Mouse (Mus musculus) lung, postnatal 0 days (tissue): ENCODE results near the gene 2310057N15Rik. TPM values are rescaled to one million over a fixed set of nuclear protein-coding genes. Genes with fewer than 3 reads are reported as not detected.

Experiments
- ATAC-seq: fragments of 200-750 bp; cut with Nextera tagmentation; 2 replicates; pipeline ENCODE4 v1.8.0; 2017; ENCODE audit warnings: moderate library complexity
- DNase-seq: peaks from one replicate; pipeline ENCODE4 v3.0.0-alpha.2; 2016; ENCODE audit warnings: low spot score
- H3K27ac ChIP-seq: fragments of 300-500 bp; sonication (generic); 2 replicates; pipeline ENCODE4 v1.5.1; 2014; ENCODE audit warnings: antibody characterized with exemption, mild to moderate bottlenecking, low read length, mixed read lengths
- H3K27me3 ChIP-seq: fragments of 300-500 bp; sonication (generic); replicated peaks from 2 replicates; pipeline ENCODE4 v1.6.1; 2014; ENCODE audit warnings: low read length, mixed read lengths; ENCODE audit not compliant: insufficient read depth
- H3K36me3 ChIP-seq: fragments of 300-500 bp; sonication (generic); 2 replicates; pipeline ENCODE4 v1.6.1; 2014; ENCODE audit warnings: low read length, mixed read lengths; ENCODE audit not compliant: insufficient read depth
- H3K4me1 ChIP-seq: fragments of 300-500 bp; sonication (generic); 2 replicates; pipeline ENCODE4 v1.6.1; 2014; ENCODE audit warnings: antibody characterized with exemption, low read depth, low read length, mixed read lengths; ENCODE audit not compliant: insufficient read depth
- H3K4me2 ChIP-seq: fragments of 300-500 bp; sonication (generic); replicated peaks from 2 replicates; pipeline ENCODE4 v1.6.1; 2014; ENCODE audit warnings: low read depth, mild to moderate bottlenecking, low read length, moderate library complexity, mixed read lengths
- H3K4me3 ChIP-seq: fragments of 300-500 bp; sonication (generic); 2 replicates; pipeline ENCODE4 v1.5.1; 2014; ENCODE audit warnings: low read depth, low read length
- H3K9ac ChIP-seq: fragments of 300-500 bp; sonication (generic); replicated peaks from 2 replicates; pipeline ENCODE4 v1.6.1; 2014; ENCODE audit warnings: low read depth, mild to moderate bottlenecking
- H3K9me3 ChIP-seq: fragments of 300-500 bp; sonication (generic); 2 replicates; pipeline ENCODE4 v1.6.1; 2016; ENCODE audit warnings: low read length, mixed read lengths
- CTCF ChIP-seq: IDR thresholded peaks from 2 replicates; pipeline ENCODE4 v1.5.1; 2016; ENCODE audit warnings: antibody characterized with exemption, mild to moderate bottlenecking
- EP300 ChIP-seq: IDR thresholded peaks from 2 replicates; pipeline ENCODE4 v1.6.1; 2016; ENCODE audit warnings: antibody characterized with exemption, mild to moderate bottlenecking, control low read depth
- WGBS: fragments of 180-500 bp; shearing (Covaris S2); extraction: QIAGEN DNeasy Blood & Tissue Kit; methylation state at CpG from one replicate; pipeline ENCODE4 v1.1.7; 2014; 5-methylcytosine and 5-hydroxymethylcytosine counted together
- polyA plus RNA-seq: library from polyadenylated mRNA; unstranded; fragments of >200 nt; fragmentation: Nextera tagmentation; extraction: Ambion mirVana; gene quantifications from 2 replicates; pipeline ENCODE4 v1.2.1, GENCODE M21; 2015

The 2310057N15Rik gene
- polyA plus RNA-seq, 1 experiment from 2014 or later, result not detected

GRCm38 (mm10) chr16:88747943-88748342 is 26.1 kb downstream of the 2310057N15Rik start:
- H3K9ac ChIP-seq, result no peak overlapping the region
- no peak overlapping the region for H3K4me2 ChIP-seq
- no peaks in the 10 kb centered on the region for H3K9me3 ChIP-seq
- DNase-seq (no peak), ATAC-seq (no peak)
- H3K27ac ChIP-seq, result no peak overlapping the region
- TF ChIP-seq CTCF (no peak), EP300 (no peak)
- no peaks in the 10 kb centered on the region for H3K27me3 ChIP-seq
- H3K4me1 ChIP-seq, result no peaks in the 10 kb centered on the region
- H3K36me3 ChIP-seq, result no peaks in the 10 kb centered on the region
- WGBS, result 63% methylated on average over 4 of the region's 4 CpGs
- no peak overlapping the region for H3K4me3 ChIP-seq

GRCm38 (mm10) chr16:88744750-88745340 is 29.2 kb downstream of the 2310057N15Rik start:
- no peaks in the 10 kb centered on the region for H3K27me3 ChIP-seq
- DNase-seq (peak; percentile 76), ATAC-seq (peak; percentile 68)
- no peak overlapping the region for H3K9ac ChIP-seq
- H3K9me3 ChIP-seq, result no peaks in the 10 kb centered on the region
- no peaks in the 10 kb centered on the region for H3K36me3 ChIP-seq
- H3K4me2 ChIP-seq, result no peak overlapping the region
- H3K4me3 ChIP-seq, result no peak overlapping the region
- WGBS, result 44% methylated on average over 4 of the region's 4 CpGs
- H3K4me1 ChIP-seq, result no peaks in the 10 kb centered on the region
- H3K27ac ChIP-seq, result no peak overlapping the region
- TF ChIP-seq CTCF (no peak), EP300 (peak; percentile 98)

- Histone ChIP-seq H3K4me1 (no peaks in the 10 kb centered on the region), H3K27me3 (no peaks in the 10 kb centered on the region), H3K4me2 (no peak overlapping the region), H3K9ac (no peak overlapping the region), H3K9me3 (no peaks in the 10 kb centered on the region), H3K4me3 (no peak overlapping the region), H3K27ac (no peak overlapping the region), H3K36me3 (no peaks in the 10 kb centered on the region)
- DNase-seq, result no peak
- TF ChIP-seq CTCF (no peak), EP300 (no peak)
- ATAC-seq, result no peak
- 33% methylated on average over 2 of the region's 2 CpGs for WGBS
Observed at GRCm38 (mm10) chr16:88735391-88735790, 38.6 kb downstream of the 2310057N15Rik start.

GRCm38 (mm10) chr16:88728812-88729275 is 45.2 kb downstream of the 2310057N15Rik start, which contains the start of gene Krtap13-1:
Gene Krtap13-1 (plus strand): TSS chr16:88728862.
- Histone ChIP-seq H3K36me3 (no peaks in the 10 kb centered on the region), H3K27ac (no peak within 1 kb of the TSS), H3K4me2 (no peak within 1 kb of the TSS), H3K27me3 (no peaks in the 10 kb centered on the region), H3K9me3 (no peaks in the 10 kb centered on the region), H3K4me1 (no peaks in the 10 kb centered on the region), H3K4me3 (no peak within 1 kb of the TSS), H3K9ac (no peak within 1 kb of the TSS)
- no peak for ATAC-seq
- TF ChIP-seq EP300, result no peak
- TF ChIP-seq CTCF, result no peak
- WGBS, result 81% methylated on average over 4 of the region's 4 CpGs
- no peak for DNase-seq

Other genes starting within 250 kb of the 2310057N15Rik start
- 2.1 and 2.3 TPM in 2 replicates for gene Cldn8, start 211.0 kb downstream of the 2310057N15Rik start, polyA plus RNA-seq
- not detected in 2 replicates for gene Krtap24-1, start 161.9 kb downstream of the 2310057N15Rik start, polyA plus RNA-seq
- not detected in 2 replicates for gene 2310079G19Rik, start 146.5 kb downstream of the 2310057N15Rik start, polyA plus RNA-seq
- gene Krtap26-1, start 126.4 kb downstream of the 2310057N15Rik start, polyA plus RNA-seq, result not detected in 2 replicates
- gene Krtap27-1, start 102.5 kb downstream of the 2310057N15Rik start, polyA plus RNA-seq, result not detected in 2 replicates
- not detected in 2 replicates for gene 2310061N02Rik, start 66.2 kb downstream of the 2310057N15Rik start, polyA plus RNA-seq
- not detected in 2 replicates for gene Krtap13-1, start 45.3 kb downstream of the 2310057N15Rik start, polyA plus RNA-seq
- gene Krtap13, start 22.6 kb downstream of the 2310057N15Rik start, polyA plus RNA-seq, result not detected in 2 replicates
- not detected in 2 replicates for gene 2310034C09Rik, start 15.4 kb downstream of the 2310057N15Rik start, polyA plus RNA-seq
- not detected in 2 replicates for gene Gm5965, start 3.7 kb upstream of the 2310057N15Rik start, polyA plus RNA-seq
- not detected in 2 replicates for gene Gm20741, start 38.0 kb upstream of the 2310057N15Rik start, polyA plus RNA-seq
- gene Krtap15, start 46.0 kb upstream of the 2310057N15Rik start, polyA plus RNA-seq, result not detected in 2 replicates
- not detected in 2 replicates for gene Krtap14, start 51.9 kb upstream of the 2310057N15Rik start, polyA plus RNA-seq
- gene Krtap19-1, start 95.2 kb upstream of the 2310057N15Rik start, polyA plus RNA-seq, result not detected in 2 replicates
- not detected in 2 replicates for gene Krtap19-2, start 100.1 kb upstream of the 2310057N15Rik start, polyA plus RNA-seq
- not detected in 2 replicates for gene Krtap19-3, start 103.8 kb upstream of the 2310057N15Rik start, polyA plus RNA-seq
- gene Krtap19-4, start 110.9 kb upstream of the 2310057N15Rik start, polyA plus RNA-seq, result not detected in 2 replicates
- gene Krtap19-5, start 122.3 kb upstream of the 2310057N15Rik start, polyA plus RNA-seq, result not detected in 2 replicates
- not detected in 2 replicates for gene Krtap19-9b, start 158.1 kb upstream of the 2310057N15Rik start, polyA plus RNA-seq
- not detected in 2 replicates for gene Krtap16-3, start 188.7 kb upstream of the 2310057N15Rik start, polyA plus RNA-seq
- not detected in 2 replicates for gene Krtap22-2, start 236.6 kb upstream of the 2310057N15Rik start, polyA plus RNA-seq
- gene Gm10229, start 241.1 kb upstream of the 2310057N15Rik start, polyA plus RNA-seq, result not detected in 2 replicates